Mouse (Mus musculus) heart, adult 2 months (tissue): Measurements from ENCODE around the gene F930015N05Rik.

ENCODE experiments used
- CTCF ChIP-seq: fragments of 200-600 bp; IDR thresholded peaks from 2 replicates; pipeline ENCODE4 v1.8.1; 2022; ENCODE audit warnings: antibody characterized with exemption, mild to moderate bottlenecking, moderate library complexity
- EP300 ChIP-seq: fragments of 200-500 bp; IDR thresholded peaks from 2 replicates; pipeline ENCODE4 v1.6.1; 2011; ENCODE audit warnings: low read depth, low read length, control low read depth; ENCODE audit not compliant: insufficient read depth
- POLR2A ChIP-seq: fragments of 200-500 bp; IDR thresholded peaks from 2 replicates; pipeline ENCODE4 v1.6.1; 2011; ENCODE audit warnings: mild to moderate bottlenecking, low read depth, low read length, control low read depth; ENCODE audit not compliant: insufficient read depth

DNA sequence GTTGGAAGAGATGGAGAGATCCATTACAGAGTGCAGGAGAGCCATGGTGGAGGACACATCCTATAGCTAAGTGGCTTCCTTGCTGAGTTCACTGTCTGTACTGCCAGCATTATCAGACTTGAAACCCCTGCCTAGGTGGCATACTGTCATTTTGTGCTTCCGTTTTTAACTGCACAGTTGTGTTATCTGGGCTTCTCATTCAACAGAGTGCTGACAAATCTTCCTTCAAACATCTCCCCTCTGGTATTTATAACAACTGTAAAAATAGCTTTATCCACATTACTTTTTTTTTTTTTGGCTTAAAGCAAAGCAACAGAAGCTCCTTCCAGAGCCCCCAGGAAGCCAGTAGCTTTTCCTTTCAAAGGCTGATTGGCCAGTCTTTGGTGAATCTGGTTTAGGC lies 8.8 kb upstream of the F930015N05Rik start:
- TF ChIP-seq CTCF (no peak), EP300 (no peak), POLR2A (no peak)
